Mouse (Mus musculus): ENCODE measurements around the gene Il1f6. TPM values are rescaled to one million over a fixed set of nuclear protein-coding genes. Genes with fewer than 3 reads are reported as not detected.

Il1f6 gene
- not detected for polyA plus RNA-seq (2014; fragmentation: Illumina TruSeq; extraction: RNeasy Lipid Tissue Mini Kit (QIAGEN cat#74804); ENCODE audit: low read depth, low replicate concordance)

DNA sequence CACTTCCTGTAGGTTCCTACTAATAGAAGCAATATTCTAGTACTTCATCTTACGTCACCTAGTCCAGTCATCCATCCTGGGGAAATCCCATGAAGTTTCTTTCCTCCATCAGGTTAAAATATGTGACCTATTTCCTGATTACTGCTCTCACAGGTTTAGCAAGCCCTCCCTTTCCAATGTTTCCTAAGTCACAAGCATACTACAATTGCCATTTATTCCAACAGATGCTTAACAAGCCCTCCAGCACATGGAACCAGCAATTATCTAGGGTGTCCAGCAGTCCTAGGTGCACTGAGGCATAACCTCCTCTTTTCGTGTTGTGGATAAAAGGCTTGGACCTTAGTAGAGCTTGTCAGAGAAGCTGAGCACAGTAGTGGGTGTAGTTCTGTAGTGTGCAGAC is at the start of gene Il1f6:
Il1f6 (plus strand) TSS at position 301 of the 400 bp plus-strand sequence.

GRCm38 (mm10) chr2:24186176-24186575 is 29.0 kb upstream of the Il1f6 start, which contains the start of gene Il1f9:
Il1f9 (plus strand) TSS chr2:24186476.

Other genes starting within 250 kb of the Il1f6 start
- gene Hnmt, start 166.0 kb upstream of the Il1f6 start, polyA plus RNA-seq (2014; fragmentation: Illumina TruSeq; extraction: RNeasy Lipid Tissue Mini Kit (QIAGEN cat#74804); ENCODE audit: low read depth, low replicate concordance): 19.9 TPM
- gene Tbpl2, start 118.8 kb upstream of the Il1f6 start, polyA plus RNA-seq (2014; fragmentation: Illumina TruSeq; extraction: RNeasy Lipid Tissue Mini Kit (QIAGEN cat#74804); ENCODE audit: low read depth, low replicate concordance): not detected
- not detected for gene Il1f8, start 62.3 kb upstream of the Il1f6 start, polyA plus RNA-seq (2014; fragmentation: Illumina TruSeq; extraction: RNeasy Lipid Tissue Mini Kit (QIAGEN cat#74804); ENCODE audit: low read depth, low replicate concordance)
- not detected for gene Il1f9, start 28.9 kb upstream of the Il1f6 start, polyA plus RNA-seq (2014; fragmentation: Illumina TruSeq; extraction: RNeasy Lipid Tissue Mini Kit (QIAGEN cat#74804); ENCODE audit: low read depth, low replicate concordance)
- gene Il1f5, start 61.5 kb downstream of the Il1f6 start, polyA plus RNA-seq (2014; fragmentation: Illumina TruSeq; extraction: RNeasy Lipid Tissue Mini Kit (QIAGEN cat#74804); ENCODE audit: low read depth, low replicate concordance): not detected
- not detected for gene Il1f10, start 75.8 kb downstream of the Il1f6 start, polyA plus RNA-seq (2014; fragmentation: Illumina TruSeq; extraction: RNeasy Lipid Tissue Mini Kit (QIAGEN cat#74804); ENCODE audit: low read depth, low replicate concordance)
- 0.29 TPM for gene Il1rn, start 121.4 kb downstream of the Il1f6 start, polyA plus RNA-seq (2014; fragmentation: Illumina TruSeq; extraction: RNeasy Lipid Tissue Mini Kit (QIAGEN cat#74804); ENCODE audit: low read depth, low replicate concordance)
- 0.52 TPM for gene Psd4, start 152.2 kb downstream of the Il1f6 start, polyA plus RNA-seq (2014; fragmentation: Illumina TruSeq; extraction: RNeasy Lipid Tissue Mini Kit (QIAGEN cat#74804); ENCODE audit: low read depth, low replicate concordance)